Mouse (Mus musculus): ENCODE measurements at regions not wholly inside any gene's neighbourhood (a gene's known extent, or its start where the extent isn't known, plus 50 kb on each side); places are given as distances from the start of the nearest gene placed in this dataset.

DNA sequence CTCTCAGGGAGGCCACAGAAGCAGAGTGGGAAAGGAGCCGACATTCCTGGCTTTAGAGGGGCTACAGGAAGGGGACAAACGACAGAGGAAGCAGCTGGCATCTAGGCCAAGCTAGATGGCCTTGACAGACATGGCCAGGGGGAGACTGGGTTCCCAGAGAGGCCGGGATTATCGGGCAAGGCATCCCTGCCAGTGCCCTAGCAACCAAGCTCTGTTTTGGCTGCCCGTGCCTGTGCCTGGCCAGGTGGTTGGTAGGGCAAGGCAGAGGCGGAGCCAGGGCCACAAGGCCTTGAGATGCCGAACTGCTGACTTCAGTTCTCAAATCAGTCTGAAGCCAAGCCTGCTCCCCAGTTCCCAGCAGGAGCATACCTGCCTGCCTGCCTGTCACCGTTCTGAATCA is 142.7 kb downstream of the Vegfa start:
- DNase-seq (ENCODE audit: low read depth, low spot score), result no peak

DNA sequence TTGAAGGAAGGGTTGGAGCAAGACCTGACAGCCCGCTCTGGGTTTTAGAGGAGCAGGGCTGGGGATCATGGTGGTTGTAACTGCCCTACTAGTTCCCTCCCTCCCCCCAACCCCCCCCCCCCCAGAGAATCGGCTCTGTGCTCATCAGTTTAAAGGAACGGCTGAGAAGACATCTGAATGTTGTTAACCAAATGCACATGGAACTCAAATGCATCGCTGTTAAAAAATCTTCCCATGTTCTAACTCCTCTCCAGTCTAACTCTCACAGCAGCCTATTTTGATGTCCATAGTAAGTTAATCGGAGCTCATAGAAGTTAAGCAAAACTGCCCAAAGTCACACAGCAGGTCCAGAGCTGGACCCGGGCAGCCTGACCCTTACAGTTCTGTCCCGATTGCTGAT is 143.1 kb downstream of the Vegfa start:
- DNase-seq (ENCODE audit: low read depth, low spot score), result no peak

DNA sequence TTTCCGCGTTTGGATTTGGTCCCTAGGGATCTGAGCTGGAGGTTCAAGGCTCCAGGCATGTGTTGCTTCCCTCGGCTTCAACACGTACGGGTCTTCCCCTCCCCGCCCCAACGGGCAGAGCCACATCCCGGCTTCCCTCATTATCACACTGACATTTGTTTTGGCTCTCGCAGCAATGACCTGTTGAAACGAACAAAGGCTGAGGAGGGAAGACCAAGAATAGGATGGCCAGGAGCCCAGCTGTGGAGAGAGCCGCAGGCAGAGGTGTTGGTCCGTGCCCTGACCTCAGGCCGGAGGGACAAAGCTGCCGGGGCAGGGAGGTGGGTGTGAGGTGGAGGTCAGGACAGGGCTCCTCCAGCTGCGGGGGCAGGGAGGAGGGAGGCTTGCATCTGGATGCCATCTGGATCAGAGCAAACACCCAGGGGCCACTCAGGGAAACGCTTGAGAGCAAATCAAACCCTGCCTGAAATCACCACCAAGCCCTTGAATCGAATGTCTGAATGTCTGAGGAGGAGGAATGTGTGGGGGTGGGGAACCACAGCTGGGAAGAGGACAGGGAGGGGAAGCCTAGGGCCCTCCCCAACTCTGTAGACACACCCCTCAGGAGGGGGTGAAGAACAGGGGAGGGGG is 145.6 kb downstream of the Vegfa start:
- peak; percentile 78 for DNase-seq (ENCODE audit: low read depth, low spot score)

DNA sequence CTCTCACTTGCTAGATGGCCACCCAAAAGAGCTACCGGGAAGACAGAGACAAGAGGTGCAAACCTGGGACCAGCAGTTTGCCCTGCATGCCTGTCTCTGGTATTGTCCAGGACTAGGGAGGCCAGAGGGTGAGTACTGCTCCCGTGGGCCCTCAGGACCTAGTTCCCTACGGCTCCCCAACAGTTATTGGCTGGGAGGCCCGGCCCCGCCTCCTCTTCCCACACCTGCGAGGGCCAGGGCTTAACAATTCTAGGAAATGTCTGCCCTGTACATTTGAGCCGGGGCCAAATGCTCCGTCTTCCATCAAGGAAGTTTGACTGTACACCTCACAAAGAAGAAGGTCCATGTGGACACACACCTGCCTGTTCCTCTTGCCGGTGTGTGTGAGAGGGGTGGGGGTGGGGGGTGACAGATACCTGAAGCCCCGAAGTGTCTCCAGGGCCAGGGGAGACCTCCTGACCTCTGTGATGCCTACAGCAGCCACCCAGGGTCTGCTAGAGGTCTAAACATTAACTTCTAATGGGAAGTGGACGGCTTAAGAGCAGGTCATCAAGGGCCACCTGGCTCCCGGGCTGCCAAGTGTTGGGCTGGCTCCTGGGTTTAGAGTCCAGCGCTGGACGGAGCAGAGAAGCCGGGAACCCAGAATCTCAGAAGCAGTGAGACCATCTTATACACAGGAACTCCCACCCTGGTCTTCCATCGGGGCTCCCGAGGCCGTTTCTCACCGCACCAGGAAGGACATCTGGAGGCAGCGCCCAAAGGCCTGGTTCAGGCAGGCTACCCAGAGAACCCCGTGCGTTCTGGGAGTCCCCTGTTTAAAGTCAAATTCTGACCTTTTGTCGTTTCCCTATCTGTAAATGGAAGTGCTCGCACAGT is 146.5 kb downstream of the Vegfa start:
- DNase-seq (ENCODE audit: low read depth, low spot score), result no peak

DNA sequence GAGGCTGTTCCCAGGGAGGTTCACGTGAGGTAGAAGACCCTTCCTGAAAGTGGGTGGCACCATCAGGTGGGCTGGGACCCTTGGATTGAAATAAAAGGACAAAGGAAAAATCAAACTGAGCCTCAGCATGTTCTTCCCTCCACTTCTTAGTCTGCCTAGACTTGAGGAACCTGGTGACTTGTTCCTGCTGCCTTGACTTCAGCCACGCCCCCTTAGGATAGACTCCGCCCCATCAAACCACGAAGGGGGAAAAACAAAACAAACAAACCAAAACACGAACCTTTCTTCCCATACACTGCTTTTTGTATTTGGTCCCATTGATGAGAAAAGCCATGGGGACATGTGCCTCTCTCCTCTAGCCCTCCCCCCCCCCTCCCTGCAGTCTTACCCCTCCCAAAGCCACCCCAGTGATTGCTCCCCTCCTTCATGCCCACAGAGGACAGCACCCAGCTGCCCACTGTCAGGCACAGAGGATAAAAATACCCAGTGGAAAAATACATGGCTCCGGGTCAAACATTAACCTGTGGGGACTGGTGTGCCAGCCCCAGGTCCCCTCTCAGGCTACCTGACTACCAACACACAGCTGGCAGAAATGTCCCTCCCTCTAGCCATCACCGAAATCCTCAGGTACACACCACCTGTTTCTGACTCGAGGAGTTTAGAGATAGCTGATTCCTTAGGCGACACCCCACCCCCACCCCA is 148.0 kb downstream of the Vegfa start:
- no peak for DNase-seq (ENCODE audit: low read depth, low spot score)

DNA sequence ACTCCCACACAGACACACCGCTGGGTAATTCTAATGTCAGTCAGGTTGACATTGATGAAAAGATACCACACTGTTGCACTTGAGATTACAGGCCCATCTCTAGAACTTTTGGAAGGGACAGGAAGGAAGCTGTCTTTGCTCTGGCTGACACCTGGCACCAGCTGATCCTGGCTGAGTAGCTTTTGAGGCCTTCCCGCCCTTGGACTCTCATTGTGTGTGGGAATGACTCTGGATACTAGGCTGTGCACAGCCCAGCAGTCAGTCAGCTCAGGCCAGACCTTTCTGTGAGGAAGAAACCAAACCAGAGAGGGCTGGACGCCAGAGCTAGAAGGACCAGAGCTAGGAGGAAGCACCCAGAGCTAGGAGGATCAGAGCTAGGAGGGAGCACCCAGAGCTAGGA is 149.0 kb upstream of the 1600014C23Rik start:
- no peak for DNase-seq (ENCODE audit: low read depth, low spot score)

DNA sequence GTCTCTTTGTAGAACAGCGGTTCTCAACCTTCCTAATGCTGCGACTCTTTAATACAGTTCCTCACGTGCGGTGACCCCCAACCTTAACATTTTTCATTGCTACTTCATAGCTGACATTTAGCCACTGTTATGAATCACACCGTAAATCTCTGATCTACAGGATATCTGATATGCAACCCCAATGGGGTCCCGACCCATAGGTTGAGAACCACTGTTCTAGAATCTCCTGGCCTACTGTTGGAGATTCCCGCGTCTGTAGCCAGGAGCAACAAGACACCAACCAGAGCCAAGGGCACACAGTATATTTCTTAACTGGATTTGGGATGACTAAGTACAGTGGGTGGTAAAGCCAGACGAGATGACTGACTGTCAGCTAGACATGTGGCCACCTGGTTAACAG is 147.6 kb upstream of the 1600014C23Rik start:
- DNase-seq (ENCODE audit: low read depth, low spot score), result no peak

DNA sequence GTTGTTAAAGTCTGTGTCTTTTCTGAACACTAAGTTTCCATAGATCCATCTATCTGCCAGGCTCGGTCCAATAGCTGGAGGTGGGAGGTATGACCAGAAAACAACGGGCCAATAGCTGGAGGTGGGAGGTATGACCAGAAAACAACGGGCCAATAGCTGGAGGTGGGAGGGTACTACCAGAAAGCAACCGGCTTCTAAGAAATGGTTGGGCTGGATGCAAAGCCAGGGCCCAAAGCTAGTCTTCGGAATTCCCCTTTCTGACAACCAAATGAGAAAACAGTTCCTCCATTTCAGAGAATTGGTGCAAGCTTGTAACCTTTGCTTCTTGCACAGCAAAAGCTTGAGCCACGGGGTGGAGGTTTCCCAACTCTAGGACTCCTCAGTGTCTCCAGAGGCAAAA is 147.1 kb upstream of the 1600014C23Rik start:
- DNase-seq (ENCODE audit: low read depth, low spot score), result peak; percentile 65

DNA sequence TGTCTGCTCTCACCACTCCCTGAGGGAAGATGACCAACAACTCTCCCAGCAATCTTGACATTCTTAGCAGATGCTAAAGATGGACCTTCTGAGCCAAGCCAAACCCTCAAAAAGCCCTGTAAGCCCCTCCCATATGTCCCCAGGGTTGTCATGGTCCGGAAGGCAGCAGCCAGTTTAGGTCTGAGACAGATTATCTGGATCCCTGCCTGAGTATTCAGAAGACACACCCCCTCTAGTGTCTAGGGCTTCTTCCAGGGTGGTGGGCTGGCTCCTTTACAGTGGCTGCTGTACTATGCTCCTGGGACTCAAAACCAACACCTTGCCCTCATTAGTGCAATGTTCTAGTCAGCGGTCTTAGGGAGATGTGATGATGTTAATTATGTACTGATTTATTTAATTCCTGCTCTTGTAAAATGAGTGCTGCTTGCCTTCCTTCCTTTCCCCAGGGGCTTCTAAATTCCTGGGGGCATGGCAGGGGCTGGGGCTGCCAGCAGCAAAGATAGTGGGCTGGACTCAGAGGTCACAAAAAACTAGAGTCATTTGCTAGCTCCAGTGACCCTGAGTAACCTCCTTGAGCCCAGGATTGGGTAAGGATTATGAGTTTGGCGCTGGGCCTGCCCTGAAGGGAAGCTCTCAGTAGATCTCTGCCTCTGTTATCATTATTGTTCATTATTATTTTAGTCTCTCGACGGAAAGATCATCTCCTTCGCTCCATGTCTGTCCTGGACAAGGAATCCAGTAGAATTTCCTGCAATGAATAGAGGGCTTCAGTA is 146.0 kb upstream of the 1600014C23Rik start:
- no peak for DNase-seq (ENCODE audit: low read depth, low spot score)

DNA sequence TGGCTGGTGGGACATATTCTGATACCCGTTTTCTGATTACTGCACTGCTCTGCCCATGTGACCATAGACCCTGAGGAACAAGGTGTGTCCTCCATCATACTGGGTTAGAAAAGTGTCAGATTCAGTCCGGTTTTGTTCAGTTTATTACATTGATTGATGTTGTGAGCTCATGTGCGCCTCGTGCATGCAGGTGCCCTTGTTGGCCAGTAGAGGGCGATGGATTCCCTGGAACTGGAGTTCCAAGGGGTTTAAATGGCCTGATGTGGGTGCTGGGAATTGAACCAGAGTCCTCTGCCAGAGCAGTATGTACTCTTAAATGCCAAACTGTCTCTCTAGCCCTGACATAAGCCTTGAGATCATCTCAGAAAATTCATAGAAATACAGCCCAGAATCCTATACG is 144.8 kb upstream of the 1600014C23Rik start:
- peak; percentile 52 for DNase-seq (ENCODE audit: low read depth, low spot score)

DNA sequence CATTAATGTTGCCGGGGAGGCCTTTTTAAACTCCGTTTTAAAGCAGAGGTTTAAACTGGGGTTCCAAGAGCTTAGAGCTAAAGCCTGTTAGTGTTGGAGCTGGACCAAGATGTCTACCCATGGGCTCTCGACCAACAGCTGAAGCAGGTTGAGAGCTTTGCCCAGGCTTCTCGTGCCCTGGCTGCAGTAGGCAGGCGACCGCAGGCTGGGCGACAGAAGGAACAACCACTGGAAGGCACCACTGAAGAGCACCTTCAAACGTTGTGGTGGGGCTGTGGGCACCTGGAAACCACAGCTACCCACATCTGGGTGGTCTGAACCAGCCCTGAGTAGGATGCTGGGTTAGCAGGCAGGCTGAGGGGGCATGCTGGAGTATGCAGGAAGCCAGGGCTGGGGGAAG is 141.7 kb upstream of the 1600014C23Rik start:
- no peak for DNase-seq (ENCODE audit: low read depth, low spot score)

DNA sequence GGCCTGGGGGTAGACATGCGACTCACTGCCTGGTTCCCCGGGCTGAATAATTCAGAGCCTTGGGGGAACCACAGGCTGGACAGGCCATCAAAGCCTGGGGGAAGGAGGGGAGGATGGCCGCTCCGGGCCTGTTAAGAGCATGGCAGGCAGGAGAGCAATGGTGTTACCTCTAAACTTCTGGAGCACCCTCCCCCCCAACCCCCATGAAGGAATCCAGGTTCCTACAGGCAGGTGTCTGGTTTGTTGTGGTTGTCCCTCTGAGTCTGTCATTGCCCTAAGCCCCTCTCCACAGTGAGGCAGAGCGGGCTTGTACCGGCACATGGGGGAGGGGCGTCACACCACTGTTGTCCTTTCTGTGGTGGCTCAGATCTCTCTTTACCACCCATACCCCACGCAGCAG is 140.4 kb upstream of the 1600014C23Rik start:
- DNase-seq (ENCODE audit: low read depth, low spot score), result no peak

DNA sequence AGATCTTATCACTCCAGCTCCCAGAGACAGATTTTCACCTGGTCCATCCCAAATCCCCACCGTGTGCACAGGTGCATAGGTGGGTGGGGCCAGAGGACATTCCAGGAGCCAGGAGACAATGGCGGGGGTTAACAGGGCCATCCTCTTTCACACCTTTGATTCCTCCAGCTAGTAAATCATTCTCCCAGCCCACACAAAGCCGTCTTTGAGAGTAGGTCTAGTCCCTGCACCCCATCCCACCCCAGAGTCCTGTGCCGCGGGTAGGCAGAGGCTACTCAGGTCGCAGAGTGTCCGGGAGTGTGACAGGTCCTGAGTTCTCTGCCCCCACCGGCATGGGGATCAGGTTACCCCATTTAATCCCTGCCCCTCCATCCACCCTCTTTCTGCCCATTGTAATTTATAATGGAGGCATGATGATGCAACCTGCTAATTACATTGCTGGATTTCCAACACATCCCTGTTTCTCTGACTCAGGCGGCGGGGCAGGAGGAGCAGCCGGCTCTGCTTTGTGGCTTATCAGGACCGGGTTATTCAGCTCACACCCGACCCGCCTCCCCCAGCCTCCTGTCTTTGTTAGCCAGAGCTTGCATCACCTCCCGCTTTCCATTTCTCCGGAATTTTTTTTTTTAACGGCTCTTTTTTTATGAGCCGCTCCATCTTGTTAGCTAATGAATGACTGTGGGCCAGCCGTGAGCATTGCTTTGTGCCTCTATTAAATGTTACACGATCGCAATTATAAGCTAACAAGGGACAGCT is 139.7 kb upstream of the 1600014C23Rik start:
- peak; percentile 75 for DNase-seq (ENCODE audit: low read depth, low spot score)

DNA sequence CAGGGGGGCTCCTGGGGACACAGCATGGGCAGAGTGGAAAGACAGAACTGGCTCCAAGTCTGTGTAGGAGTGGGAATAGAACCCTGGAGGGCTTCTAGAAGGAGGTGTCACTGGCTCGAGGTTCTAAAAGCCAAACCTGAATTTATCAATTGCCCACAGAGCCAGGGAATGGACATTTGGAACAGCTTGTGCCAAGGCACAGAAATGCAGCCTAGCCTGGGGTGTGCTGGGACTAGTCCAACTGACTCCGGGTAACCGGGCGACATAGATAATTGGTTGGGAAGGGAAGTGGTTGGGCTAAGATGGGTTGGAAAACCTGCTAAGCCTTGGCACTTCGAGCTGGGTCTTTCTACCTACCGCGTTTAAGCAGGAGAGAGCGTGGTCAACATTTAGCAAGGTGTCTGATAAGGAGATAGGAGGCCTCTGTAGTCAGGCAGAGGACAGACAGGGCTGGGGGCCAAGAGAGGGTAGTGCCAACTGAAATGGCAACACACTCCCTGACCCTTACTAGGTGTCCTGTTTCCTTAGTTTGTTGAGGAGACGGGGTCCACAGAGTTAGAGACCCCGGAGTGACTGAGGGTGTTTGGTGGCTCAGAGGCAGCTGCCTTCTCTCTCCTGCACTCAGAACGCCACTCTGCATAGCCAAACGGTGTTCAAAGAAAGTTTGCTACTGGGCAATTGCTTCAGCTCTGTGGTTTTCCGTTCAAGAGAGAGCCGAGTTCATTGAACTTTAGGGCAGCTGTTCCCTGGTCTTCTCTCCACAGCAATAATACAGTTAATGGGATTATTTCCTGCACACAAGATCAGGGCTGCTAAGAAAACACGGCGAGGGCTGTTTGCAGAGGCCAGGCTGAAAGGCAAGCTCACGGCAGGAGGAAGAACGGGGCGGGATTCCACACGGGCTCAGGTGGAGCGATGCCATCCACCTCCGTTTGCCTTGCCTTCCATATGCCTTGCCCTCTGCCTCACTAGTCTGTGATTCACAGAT is 138.3 kb upstream of the 1600014C23Rik start:
- DNase-seq (ENCODE audit: low read depth, low spot score), result no peak

DNA sequence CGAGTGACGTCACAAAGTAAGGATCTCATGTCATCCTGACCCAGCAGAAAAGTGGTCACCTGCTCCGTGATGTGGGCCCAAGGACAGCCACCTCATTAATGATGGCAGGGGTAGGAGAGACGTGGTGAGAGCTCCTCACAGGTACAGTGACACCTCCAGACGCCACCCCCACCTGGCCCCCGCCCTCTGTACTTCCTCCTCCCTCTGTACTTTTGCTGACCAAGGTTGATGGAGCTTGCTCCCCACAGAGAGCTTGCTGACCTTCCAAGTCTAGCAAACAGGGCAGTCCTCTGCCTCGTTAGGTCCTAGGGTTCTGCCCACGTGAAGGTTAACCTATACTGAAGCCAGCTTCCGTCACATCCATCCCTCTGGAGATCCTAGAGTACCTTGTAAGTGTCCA is 137.4 kb upstream of the 1600014C23Rik start:
- no peak for DNase-seq (ENCODE audit: low read depth, low spot score)

DNA sequence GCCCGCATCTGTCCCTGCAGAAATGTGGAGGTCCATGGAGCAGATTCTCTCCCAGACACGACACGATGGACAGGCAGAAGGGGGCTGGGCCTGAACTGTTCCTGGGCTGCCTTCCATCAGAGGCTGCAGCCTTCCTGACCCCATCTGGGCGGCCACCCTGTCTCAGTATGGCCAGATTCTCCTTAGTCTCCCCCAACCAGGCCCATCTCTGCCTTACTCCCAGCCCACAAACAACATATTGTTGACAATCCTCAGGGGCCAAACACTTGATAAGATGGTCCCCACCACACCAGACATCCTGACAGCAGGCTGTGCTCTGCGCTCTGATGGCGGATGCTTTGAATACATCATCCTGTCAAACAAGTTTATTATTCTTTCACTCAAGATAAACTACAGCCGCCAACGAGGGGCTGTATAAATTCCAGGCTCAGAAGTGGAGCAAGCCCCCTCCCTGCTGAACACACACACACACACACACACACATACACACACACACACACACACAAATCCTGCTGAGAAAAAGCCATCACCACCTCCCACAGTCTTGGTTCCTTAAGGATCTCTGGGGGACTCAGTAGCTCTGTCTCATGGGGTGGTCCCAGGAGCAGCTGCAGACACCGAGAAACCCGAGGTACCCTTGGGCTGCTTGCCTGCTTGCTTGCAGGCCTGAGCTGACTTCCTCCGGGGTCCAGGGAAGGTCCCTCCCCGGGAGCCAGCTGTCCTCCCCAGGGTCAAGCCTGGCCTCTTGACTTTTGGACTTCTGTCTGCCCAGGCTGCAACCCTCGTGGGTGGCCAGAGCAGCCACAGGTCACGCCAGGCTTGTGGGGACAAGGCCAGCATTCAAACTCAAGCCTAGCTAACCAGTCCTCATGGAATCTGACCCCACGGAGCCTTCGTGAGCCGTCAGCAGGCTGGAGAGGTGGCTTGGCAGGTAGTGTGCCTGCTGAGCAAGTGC is 135.6 kb upstream of the 1600014C23Rik start:
- DNase-seq (ENCODE audit: low read depth, low spot score), result peak; percentile 50

DNA sequence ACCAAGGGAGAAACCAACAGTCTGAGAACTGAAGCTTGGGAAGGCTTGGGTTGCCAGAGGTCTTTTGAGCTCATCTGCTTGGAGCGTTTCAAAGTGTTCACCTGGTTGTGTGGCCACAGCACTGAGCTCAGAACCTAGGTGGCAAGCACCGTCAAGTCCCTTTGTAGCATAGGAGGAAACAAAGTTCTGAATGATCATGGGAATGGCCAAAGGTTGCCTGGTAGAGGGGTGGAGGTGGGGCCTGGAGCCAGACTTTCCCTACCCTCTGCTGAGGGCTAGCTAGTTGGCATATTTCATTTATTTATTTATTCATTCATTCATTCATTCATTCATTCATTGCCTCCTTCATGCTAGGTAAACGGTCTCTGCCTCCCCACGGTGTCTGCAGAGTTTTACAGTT is 134.9 kb upstream of the 1600014C23Rik start:
- DNase-seq (ENCODE audit: low read depth, low spot score), result no peak

DNA sequence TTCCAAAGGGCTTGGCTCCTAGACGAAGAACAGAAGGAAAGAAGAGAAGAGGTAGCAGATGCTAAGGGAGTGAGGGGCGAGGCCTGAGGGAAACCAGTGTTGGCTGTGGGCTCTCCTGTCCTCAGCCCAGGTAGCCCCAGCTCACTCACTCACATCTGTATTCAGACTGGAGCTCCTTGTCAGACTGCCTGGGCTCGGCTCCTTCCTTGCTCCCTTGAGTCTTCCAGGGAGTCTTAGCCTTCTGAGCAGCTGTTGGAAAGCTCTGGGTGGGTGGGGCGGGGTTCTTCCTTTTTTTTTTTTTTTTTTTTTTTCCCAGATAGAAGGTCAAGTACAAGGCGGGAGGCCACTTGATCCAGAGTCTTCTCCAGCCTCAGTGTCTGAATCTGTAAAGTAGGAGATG is 134.1 kb upstream of the 1600014C23Rik start:
- DNase-seq (ENCODE audit: low read depth, low spot score), result no peak
